Mouse (Mus musculus): ENCODE data around the gene Gmip. TPM values are rescaled to one million over a fixed set of nuclear protein-coding genes. Genes with fewer than 3 reads are reported as not detected.

Gene Gmip
- polyA plus RNA-seq, 1 experiment from 2014 or later = 5.4 TPM

DNA sequence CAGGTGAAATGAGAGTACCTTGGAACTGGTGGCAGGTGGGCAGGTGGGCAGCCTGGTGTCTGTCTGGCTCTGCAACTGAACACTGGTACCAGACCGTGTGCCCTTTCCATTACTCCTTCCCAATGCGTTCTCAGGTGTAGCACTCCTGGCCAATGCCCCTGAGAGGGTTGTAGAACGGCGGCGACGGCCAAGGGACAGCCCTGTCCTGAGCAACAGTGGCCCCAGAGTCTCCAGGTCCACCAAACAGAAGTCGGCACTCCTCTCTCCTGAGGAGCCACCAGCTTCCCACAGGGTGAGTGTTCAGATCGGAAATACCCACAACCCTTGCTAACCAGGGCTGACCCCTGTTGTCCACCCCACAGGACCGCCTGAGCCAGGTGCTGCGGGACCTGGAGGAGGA is 3.4 kb upstream of the Gmip start:
- Histone ChIP-seq H3K9ac (no peak overlapping the region), H3K27ac (no peak overlapping the region), H3K4me2 (no peak overlapping the region), H3K4me1 (replicated peaks) (peaks cover 12% of the 10 kb centered on the region), H3K27me3 (no peaks in the 10 kb centered on the region), H3K36me3 (peaks cover 79% of the 10 kb centered on the region), H3K4me3 (no peak overlapping the region), H3K9me3 (replicated peaks) (no peaks in the 10 kb centered on the region)
- ATAC-seq (replicated peaks; ENCODE audit: insufficient number of reproducible peaks, insufficient read depth, low FRiP score, low read depth) = no peak
- WGBS = 92% methylated on average over 10 of the region's 10 CpGs

DNA sequence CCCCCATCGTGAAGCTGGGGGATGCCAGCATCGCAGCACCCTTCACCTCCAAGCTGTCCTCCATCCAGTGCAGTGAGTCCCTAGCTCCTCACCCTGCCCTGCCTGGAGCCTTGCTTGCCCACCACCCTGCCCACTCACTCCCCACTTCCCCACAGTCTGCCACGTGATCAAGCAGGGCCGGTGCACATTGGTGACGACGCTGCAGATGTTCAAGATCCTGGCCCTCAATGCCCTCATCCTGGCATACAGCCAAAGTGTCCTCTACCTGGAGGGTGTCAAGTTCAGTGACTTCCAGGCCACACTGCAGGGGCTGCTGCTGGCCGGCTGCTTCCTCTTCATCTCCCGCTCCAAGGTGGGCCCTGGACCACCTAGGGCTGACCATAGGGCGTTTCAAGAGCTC is 3.0 kb upstream of the Gmip start:
- no peaks in the 10 kb centered on the region for H3K27me3 ChIP-seq
- H3K9ac ChIP-seq = no peak overlapping the region
- WGBS = 83% methylated on average over 9 of the region's 9 CpGs
- H3K9me3 ChIP-seq (replicated peaks) = no peaks in the 10 kb centered on the region
- H3K27ac ChIP-seq = no peak overlapping the region
- no peak overlapping the region for H3K4me2 ChIP-seq
- no peak overlapping the region for H3K4me3 ChIP-seq
- H3K36me3 ChIP-seq = peaks cover 75% of the 10 kb centered on the region
- peaks cover 12% of the 10 kb centered on the region for H3K4me1 ChIP-seq (replicated peaks)
- no peak for ATAC-seq (replicated peaks; ENCODE audit: insufficient number of reproducible peaks, insufficient read depth, low FRiP score, low read depth)

DNA sequence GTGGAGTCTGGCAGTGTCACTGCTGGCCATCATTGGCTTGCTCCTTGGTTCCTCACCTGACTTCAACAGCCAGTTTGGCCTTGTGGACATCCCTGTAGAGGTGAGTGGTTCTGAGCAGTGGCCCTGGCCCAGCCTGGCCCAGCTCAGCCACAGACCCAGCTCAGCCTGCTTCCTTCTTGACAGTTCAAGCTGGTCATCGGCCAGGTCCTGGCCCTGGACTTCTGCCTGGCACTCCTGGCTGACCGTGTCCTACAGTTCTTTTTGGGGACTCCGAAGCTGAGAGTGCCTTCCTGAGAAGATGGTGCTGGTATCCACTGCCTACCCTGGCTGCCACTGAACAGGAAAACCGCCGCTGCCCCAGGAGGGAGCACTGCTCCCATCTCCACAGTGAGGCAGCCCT is 1.2 kb upstream of the Gmip start:
- Histone ChIP-seq H3K36me3 (peaks cover 66% of the 10 kb centered on the region), H3K9ac (no peak overlapping the region), H3K27me3 (no peaks in the 10 kb centered on the region), H3K4me2 (no peak overlapping the region), H3K27ac (no peak overlapping the region), H3K4me3 (no peak overlapping the region), H3K9me3 (replicated peaks) (no peaks in the 10 kb centered on the region), H3K4me1 (replicated peaks) (peaks cover 12% of the 10 kb centered on the region)
- WGBS = 88% methylated on average over 5 of the region's 5 CpGs
- ATAC-seq (replicated peaks; ENCODE audit: insufficient number of reproducible peaks, insufficient read depth, low FRiP score, low read depth) = no peak

DNA sequence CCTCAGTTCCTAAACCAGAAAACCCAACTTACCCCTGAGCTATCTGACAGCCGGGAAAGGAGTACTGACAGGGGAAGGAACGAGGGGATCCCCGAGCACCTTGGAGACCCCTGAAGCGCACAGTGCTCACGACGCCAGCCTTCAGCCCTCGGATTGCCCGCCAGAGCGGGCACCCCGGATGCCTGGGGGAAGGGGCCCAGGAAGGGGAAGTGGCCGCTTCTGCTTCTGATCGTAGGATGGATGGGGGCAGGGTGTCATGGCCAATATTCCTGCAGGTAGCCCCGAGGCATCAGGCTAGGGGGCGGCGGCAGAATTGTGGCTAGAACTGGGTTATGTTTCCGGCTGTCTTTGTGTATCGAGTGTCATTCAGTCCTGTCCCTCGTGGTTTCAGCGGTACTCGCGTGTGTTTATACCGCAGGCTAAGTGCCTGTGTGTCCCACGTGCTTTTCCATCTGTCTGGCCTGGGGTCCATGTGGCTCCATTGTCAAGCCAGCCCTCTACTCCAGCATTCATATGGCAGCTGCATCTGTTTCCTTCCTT is 455 bp downstream of the Gmip start:
- WGBS = 1% methylated on average over 23 of the region's 23 CpGs
- H3K27ac ChIP-seq = 0 out of 2 replicates have a peak overlapping the region, but pooled peaks have one; percentile 9
- H3K27me3 ChIP-seq = no peaks in the 10 kb centered on the region
- H3K4me1 ChIP-seq (replicated peaks) = peaks cover 12% of the 10 kb centered on the region
- peak overlapping the region; percentile 66 for H3K9ac ChIP-seq
- peaks cover 56% of the 10 kb centered on the region for H3K36me3 ChIP-seq
- peak overlapping the region; percentile 68 for H3K4me3 ChIP-seq
- peak; percentile 32 for ATAC-seq (replicated peaks; ENCODE audit: insufficient number of reproducible peaks, insufficient read depth, low FRiP score, low read depth)
- H3K9me3 ChIP-seq (replicated peaks) = no peaks in the 10 kb centered on the region
- H3K4me2 ChIP-seq = peak overlapping the region; percentile 97

DNA sequence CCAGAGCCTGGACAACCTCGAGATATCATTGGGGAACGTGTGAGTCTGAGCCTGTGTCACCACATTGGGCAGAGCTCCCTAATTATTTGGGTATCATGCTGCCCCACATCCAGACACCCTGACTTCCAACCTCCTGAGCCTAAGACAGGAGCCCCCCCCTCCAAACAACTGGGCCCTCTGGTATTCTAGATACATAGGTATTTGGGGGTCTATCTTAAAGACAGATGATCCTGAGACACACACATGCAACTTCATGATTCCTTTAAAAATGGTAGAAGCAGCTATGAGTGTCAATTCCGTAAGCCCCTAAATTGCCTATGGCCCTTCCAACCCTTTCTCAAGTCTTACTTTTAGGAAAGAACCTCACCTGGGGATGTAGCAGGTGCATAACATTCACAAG is 1.3 kb downstream of the Gmip start:
- 48% methylated on average over 3 of the region's 3 CpGs for WGBS
- H3K27me3 ChIP-seq = no peaks in the 10 kb centered on the region
- no peak overlapping the region for H3K4me2 ChIP-seq
- peaks cover 56% of the 10 kb centered on the region for H3K36me3 ChIP-seq
- no peak overlapping the region for H3K9ac ChIP-seq
- peaks cover 12% of the 10 kb centered on the region for H3K4me1 ChIP-seq (replicated peaks)
- H3K27ac ChIP-seq = no peak overlapping the region
- no peak for ATAC-seq (replicated peaks; ENCODE audit: insufficient number of reproducible peaks, insufficient read depth, low FRiP score, low read depth)
- no peak overlapping the region for H3K4me3 ChIP-seq
- no peaks in the 10 kb centered on the region for H3K9me3 ChIP-seq (replicated peaks)

DNA sequence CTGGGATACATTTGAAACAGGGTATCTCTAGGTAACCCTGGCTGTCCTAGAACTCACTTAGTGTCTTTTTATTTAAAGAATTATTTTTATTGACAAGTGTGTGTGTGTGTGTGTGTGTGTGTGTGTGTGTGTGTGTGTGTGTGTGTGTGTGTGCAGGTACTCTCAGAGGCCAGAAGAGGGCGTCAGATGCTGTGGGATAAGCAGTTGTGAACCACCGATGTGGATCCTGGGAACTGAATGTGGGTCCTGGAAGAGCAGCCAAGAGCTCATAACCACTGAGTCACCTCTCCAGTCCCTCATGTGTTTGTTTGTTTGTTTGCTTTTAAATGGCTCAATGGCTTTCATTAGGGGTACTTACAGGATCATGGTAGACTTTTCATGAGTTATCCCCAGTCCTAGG is 6.4 kb downstream of the Gmip start:
- no peak overlapping the region for H3K4me3 ChIP-seq
- no peak overlapping the region for H3K4me2 ChIP-seq
- no peaks in the 10 kb centered on the region for H3K27me3 ChIP-seq
- no peak overlapping the region for H3K27ac ChIP-seq
- no peaks in the 10 kb centered on the region for H3K9me3 ChIP-seq (replicated peaks)
- ATAC-seq (replicated peaks; ENCODE audit: insufficient number of reproducible peaks, insufficient read depth, low FRiP score, low read depth) = no peak
- H3K9ac ChIP-seq = no peak overlapping the region
- H3K36me3 ChIP-seq = peaks cover 31% of the 10 kb centered on the region
- H3K4me1 ChIP-seq (replicated peaks) = no peaks in the 10 kb centered on the region
- 69% methylated on average over 2 of the region's 2 CpGs for WGBS

DNA sequence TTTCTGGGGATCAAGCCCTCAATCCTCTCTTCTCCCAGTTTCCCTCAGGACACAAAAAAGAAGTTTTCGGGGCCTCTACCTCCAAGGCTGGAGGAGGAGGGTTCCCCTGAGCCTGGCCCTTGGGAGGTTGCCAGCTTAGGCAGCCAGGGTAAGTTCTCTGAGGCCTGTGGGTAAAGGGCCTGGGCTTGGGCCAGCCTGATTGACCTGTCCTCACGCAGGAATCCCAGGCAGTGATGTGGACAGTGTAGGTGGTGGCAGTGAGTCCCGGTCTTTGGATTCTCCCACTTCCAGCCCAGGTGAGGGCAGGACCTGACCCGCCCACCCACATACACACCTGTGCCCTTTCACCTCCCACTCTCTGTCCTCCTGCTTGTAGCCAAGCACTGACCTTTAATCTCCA is 6.9 kb downstream of the Gmip start:
- no peak overlapping the region for H3K27ac ChIP-seq
- H3K36me3 ChIP-seq = peaks cover 31% of the 10 kb centered on the region
- no peak overlapping the region for H3K4me2 ChIP-seq
- ATAC-seq (replicated peaks; ENCODE audit: insufficient number of reproducible peaks, insufficient read depth, low FRiP score, low read depth) = no peak
- H3K27me3 ChIP-seq = no peaks in the 10 kb centered on the region
- 89% methylated on average over 4 of the region's 4 CpGs for WGBS
- no peaks in the 10 kb centered on the region for H3K9me3 ChIP-seq (replicated peaks)
- no peak overlapping the region for H3K4me3 ChIP-seq
- no peaks in the 10 kb centered on the region for H3K4me1 ChIP-seq (replicated peaks)
- H3K9ac ChIP-seq = no peak overlapping the region

DNA sequence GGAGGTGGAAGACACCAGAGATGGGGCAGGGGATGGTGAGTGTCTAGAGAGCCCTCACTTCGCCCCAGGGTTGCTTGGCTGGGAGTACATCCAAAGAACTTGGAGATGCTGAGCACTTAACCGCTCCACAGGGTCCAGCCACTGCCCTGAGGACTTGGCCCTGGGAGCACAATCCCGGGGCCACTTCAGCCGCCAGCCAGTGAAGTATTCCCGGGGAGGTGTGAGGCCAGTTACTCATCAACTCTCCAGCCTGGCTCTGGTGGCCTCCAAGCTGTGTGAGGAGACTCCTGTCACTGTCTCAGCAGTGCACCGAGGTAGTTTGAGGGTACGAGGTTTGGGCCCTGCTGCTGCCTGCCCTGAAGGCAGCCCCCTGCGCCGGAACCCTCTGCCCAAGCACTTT is 12.0 kb downstream of the Gmip start:
- no peak overlapping the region for H3K4me2 ChIP-seq
- peaks cover 13% of the 10 kb centered on the region for H3K4me1 ChIP-seq (replicated peaks)
- H3K27ac ChIP-seq = no peak overlapping the region
- no peak overlapping the region for H3K4me3 ChIP-seq
- no peaks in the 10 kb centered on the region for H3K27me3 ChIP-seq
- ATAC-seq (replicated peaks; ENCODE audit: insufficient number of reproducible peaks, insufficient read depth, low FRiP score, low read depth) = no peak
- no peaks in the 10 kb centered on the region for H3K9me3 ChIP-seq (replicated peaks)
- H3K36me3 ChIP-seq = peaks cover 10% of the 10 kb centered on the region; the same call in 1 of the 2 replicates
- no peak overlapping the region for H3K9ac ChIP-seq
- WGBS = 76% methylated on average over 9 of the region's 9 CpGs

DNA sequence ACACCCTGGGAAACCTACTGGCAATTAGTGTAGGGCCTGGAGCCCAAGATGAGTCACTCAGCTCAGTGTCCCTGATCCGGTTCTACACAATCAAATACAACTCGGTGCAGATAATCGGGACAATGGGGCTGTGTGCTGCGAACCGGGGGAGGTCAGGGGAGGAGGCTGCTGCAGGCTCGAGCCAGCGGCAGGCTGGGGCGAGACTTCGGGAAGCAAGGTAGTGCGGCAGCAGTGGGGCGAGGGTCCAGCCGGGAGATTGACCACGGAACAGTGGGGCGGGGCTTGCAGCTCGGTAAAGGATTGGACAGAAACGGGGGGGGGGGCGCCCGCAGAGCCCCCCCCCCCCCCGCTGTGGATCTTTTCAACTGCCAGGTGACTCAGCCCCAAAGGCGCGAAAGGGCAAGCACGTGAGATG is 13.5 kb downstream of the Gmip start:
- peak; percentile 44; the same call in 1 of the 2 replicates for ATAC-seq (replicated peaks; ENCODE audit: insufficient number of reproducible peaks, insufficient read depth, low FRiP score, low read depth)
- Histone ChIP-seq H3K4me3 (peak overlapping the region; percentile 52), H3K9ac (peak overlapping the region; percentile 32), H3K4me2 (peak overlapping the region; percentile 75), H3K27ac (0 out of 2 replicates have a peak overlapping the region, but pooled peaks have one; percentile 36), H3K27me3 (no peaks in the 10 kb centered on the region), H3K4me1 (replicated peaks) (peaks cover 13% of the 10 kb centered on the region), H3K36me3 (peaks cover 10% of the 10 kb centered on the region; the same call in 1 of the 2 replicates), H3K9me3 (replicated peaks) (no peaks in the 10 kb centered on the region)
- WGBS = 2% methylated on average over 14 of the region's 22 CpGs

DNA sequence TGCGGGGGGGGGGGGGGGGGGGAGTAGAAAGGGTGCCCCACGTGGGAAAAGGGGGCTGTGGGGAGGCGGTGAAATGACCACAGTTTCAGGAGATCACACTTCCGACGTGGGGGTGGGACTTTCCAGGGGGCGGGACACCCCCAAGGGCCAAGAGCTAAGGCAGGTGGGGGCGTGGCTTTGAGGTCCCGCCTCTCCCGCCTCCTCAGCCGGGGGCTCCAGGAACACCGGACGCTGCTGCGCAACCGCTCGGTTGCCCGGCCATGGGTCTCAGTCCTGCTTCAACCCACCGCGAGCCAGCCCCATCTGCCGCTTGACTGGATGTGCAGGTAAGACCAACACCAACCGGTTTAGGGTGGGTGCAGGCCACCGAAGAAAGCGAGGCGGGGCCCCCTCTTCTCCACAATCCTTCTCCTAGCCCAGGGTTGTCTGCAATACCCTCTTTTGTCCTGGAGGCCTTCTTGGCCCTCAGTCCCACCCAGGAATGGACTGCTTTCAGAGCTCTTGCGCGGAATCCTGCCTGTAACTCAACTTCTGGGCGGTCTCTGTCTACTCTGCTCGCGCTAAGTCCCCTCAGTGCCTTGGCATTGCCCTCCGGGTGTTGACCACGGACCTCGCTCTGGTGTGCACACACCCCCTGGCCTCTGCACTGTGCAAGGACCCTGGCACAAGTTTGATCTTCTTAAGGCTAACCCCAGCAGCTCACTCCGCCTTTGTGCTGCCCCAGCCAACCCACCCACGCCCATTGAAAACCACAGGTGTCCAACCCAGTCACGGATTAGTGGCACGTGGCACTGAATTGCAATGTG is 14.1 kb downstream of the Gmip start, which contains the start of gene Lpar2:
Lpar2 (plus strand) TSS at position 44 of the 806 bp plus-strand sequence.
- WGBS = 4% methylated on average over 32 of the region's 35 CpGs

DNA sequence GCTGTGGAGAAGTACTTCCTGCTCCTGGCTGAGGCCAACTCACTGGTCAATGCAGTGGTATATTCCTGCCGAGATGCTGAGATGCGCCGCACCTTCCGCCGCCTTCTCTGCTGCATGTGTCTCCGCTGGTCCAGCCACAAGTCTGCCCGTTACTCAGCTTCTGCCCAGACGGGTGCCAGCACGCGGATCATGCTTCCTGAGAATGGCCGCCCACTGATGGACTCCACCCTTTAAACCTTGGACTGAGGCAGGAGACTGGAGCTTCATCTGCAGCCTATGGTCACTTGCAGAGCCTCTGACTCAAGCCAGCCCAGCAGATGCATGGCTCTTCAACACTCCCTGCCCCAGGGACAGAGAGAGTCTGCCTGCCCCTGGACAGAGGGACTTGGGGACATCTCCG is 17.9 kb downstream of the Gmip start:
- 94% methylated on average over 12 of the region's 12 CpGs for WGBS
- Histone ChIP-seq H3K4me2 (no peak overlapping the region), H3K9me3 (replicated peaks) (no peaks in the 10 kb centered on the region), H3K4me1 (replicated peaks) (peaks cover 13% of the 10 kb centered on the region), H3K36me3 (no peaks in the 10 kb centered on the region), H3K27me3 (no peaks in the 10 kb centered on the region), H3K9ac (no peak overlapping the region), H3K27ac (no peak overlapping the region), H3K4me3 (no peak overlapping the region)
- no peak for ATAC-seq (replicated peaks; ENCODE audit: insufficient number of reproducible peaks, insufficient read depth, low FRiP score, low read depth)

More for the DNA sequence above, 14.1 kb downstream of the Gmip start, which contains the start of gene Lpar2:
- Histone ChIP-seq H3K9me3 (replicated peaks) (no peaks in the 10 kb centered on the region), H3K4me2 (peak within 1 kb of the TSS; percentile 75), H3K4me3 (peak within 1 kb of the TSS; percentile 52), H3K4me1 (replicated peaks) (peaks cover 13% of the 10 kb centered on the region), H3K9ac (peak within 1 kb of the TSS; percentile 32), H3K36me3 (peaks cover 6% of the 10 kb centered on the region; the same call in 1 of the 2 replicates), H3K27ac (peak within 1 kb of the TSS; percentile 36; the same call in 1 of the 2 replicates), H3K27me3 (no peaks in the 10 kb centered on the region)
- peak; percentile 62 for ATAC-seq (replicated peaks; ENCODE audit: insufficient number of reproducible peaks, insufficient read depth, low FRiP score, low read depth)
